Mouse (Mus musculus) liver, embryonic 14.5 days (tissue): ENCODE results near the gene Eno2. TPM values are rescaled to one million over a fixed set of nuclear protein-coding genes. Genes with fewer than 3 reads are reported as not detected.

ENCODE experiments used
- ATAC-seq: fragments of 200-750 bp; cut with Nextera tagmentation; 2 replicates; pipeline ENCODE4 v1.8.0; 2017; ENCODE audit warnings: moderate number of reproducible peaks, mild to moderate bottlenecking, moderate library complexity; ENCODE audit not compliant: insufficient read depth
- DNase-seq, 3 experiments: peaks; one replicate each; pipeline ENCODE4 v3.0.0-alpha.2; 2012 to 2013; ENCODE audit warnings: low read depth in 3 of 3, low spot score in 3 of 3
- H3K27ac ChIP-seq: fragments of 300-500 bp; sonication (generic); 2 replicates; pipeline ENCODE4 v1.5.1; 2014; ENCODE audit warnings: moderate library complexity, mild to moderate bottlenecking, control low read depth, inconsistent platforms
- H3K27me3 ChIP-seq: fragments of 300-500 bp; sonication (generic); 2 replicates; pipeline ENCODE4 v1.6.1; 2014; ENCODE audit warnings: mild to moderate bottlenecking, low read length, moderate library complexity; ENCODE audit not compliant: control insufficient read depth, insufficient read depth
- H3K36me3 ChIP-seq: fragments of 300-500 bp; sonication (generic); replicated peaks from 2 replicates; pipeline ENCODE4 v1.6.1; 2014; ENCODE audit warnings: low read depth; ENCODE audit not compliant: control insufficient read depth, insufficient read depth
- H3K4me1 ChIP-seq, 2 experiments: fragments of 200-500 bp in 1 of 2; fragments of 300-500 bp in 1 of 2; sonication (generic) in 1 of 2; replicated peaks; 2 replicates each; pipeline ENCODE4 v1.6.1; 2012 to 2014; ENCODE audit warnings: antibody characterized with exemption in 1 of 2, inconsistent platforms in 1 of 2, low read length in 1 of 2; ENCODE audit not compliant: control insufficient read depth in 2 of 2, insufficient read depth in 2 of 2
- H3K4me2 ChIP-seq: fragments of 300-500 bp; sonication (generic); 2 replicates; pipeline ENCODE4 v1.6.1; 2014; ENCODE audit warnings: low read depth, mild to moderate bottlenecking, control low read depth, moderate library complexity
- H3K4me3 ChIP-seq, 2 experiments: fragments of 200-500 bp in 1 of 2; fragments of 300-500 bp in 1 of 2; sonication (generic) in 1 of 2; 2 replicates each; pipeline ENCODE4 v1.5.1; 2012 to 2014; ENCODE audit warnings: low read depth in 2 of 2, low read length in 2 of 2, mild to moderate bottlenecking in 2 of 2, control low read depth in 1 of 2, inconsistent platforms in 1 of 2, moderate library complexity in 1 of 2; ENCODE audit not compliant: insufficient read depth in 1 of 2
- H3K9ac ChIP-seq: fragments of 300-500 bp; sonication (generic); replicated peaks from 2 replicates; pipeline ENCODE4 v1.6.1; 2014; ENCODE audit warnings: mild to moderate bottlenecking, control low read depth, moderate library complexity
- H3K9me3 ChIP-seq: fragments of 300-500 bp; sonication (generic); 2 replicates; pipeline ENCODE4 v1.6.1; 2016; ENCODE audit warnings: low read length, mixed read lengths; ENCODE audit not compliant: control insufficient read depth
- CTCF ChIP-seq: IDR thresholded peaks from 2 replicates; pipeline ENCODE4 v1.5.1; 2016; ENCODE audit warnings: antibody characterized with exemption, low read depth, control low read depth
- EP300 ChIP-seq: IDR thresholded peaks from 2 replicates; pipeline ENCODE4 v1.6.1; 2016; ENCODE audit warnings: antibody characterized with exemption, low read depth
- WGBS: fragments of 180-500 bp; shearing (Covaris S2); extraction: QIAGEN DNeasy Blood & Tissue Kit; methylation state at CpG from one replicate; pipeline ENCODE4 v1.1.7; 2014; ENCODE audit not compliant: insufficient replicate concordance; 5-methylcytosine and 5-hydroxymethylcytosine counted together
- polyA plus RNA-seq, 2 experiments: library from polyadenylated mRNA; depleted of rRNA in 1 of 2; stranded (reverse) in 1 of 2; unstranded in 1 of 2; fragments of >200 nt; fragmentation: Nextera tagmentation in 1 of 2; extraction: Ambion mirVana in 1 of 2; gene quantifications; 2 replicates each; pipeline versions ENCODE4 v1.2.1 to v1.2.3; 2012 to 2014

Gene Eno2
- polyA plus RNA-seq, 2 experiments, result 0.50 TPM; not detected in 1

GRCm38 (mm10) chr6:124745490-124746295 lies 23.8 kb downstream of the Eno2 start:
- TF ChIP-seq CTCF, result peak; percentile 90
- TF ChIP-seq EP300, result no peak
- ATAC-seq (peak; percentile 77), DNase-seq (peak; percentile 90 to 92 (median 90))
- H3K4me1 ChIP-seq, result peaks cover 3 to 9% of the 10 kb centered on the region in 2 experiments; a peak in 3 of 4 replicates
- H3K27ac ChIP-seq, result peak overlapping the region; percentile 58
- H3K9ac ChIP-seq, result peak overlapping the region; percentile 88
- peak overlapping the region; percentile 36 to 70 for H3K4me3 ChIP-seq
- no peaks in the 10 kb centered on the region for H3K27me3 ChIP-seq
- H3K4me2 ChIP-seq, result peak overlapping the region; percentile 97
- no peaks in the 10 kb centered on the region for H3K36me3 ChIP-seq
- WGBS, result under 1% methylated on average over 85 of the region's 85 CpGs
- H3K9me3 ChIP-seq, result no peaks in the 10 kb centered on the region

- 64% methylated on average over 26 of the region's 26 CpGs for WGBS
- TF ChIP-seq EP300, result no peak
- TF ChIP-seq CTCF, result no peak
- Histone ChIP-seq H3K4me3 (peak overlapping the region; percentile 4 to 70; a peak in 3 of 4 replicates), H3K27me3 (no peaks in the 10 kb centered on the region), H3K27ac (no peak overlapping the region), H3K4me1 (peaks cover 6 to 12% of the 10 kb centered on the region in 2 experiments), H3K9me3 (no peaks in the 10 kb centered on the region), H3K36me3 (no peaks in the 10 kb centered on the region), H3K9ac (no peak overlapping the region), H3K4me2 (peak overlapping the region; percentile 97)
- no peak for DNase-seq
- no peak for ATAC-seq
Measured at GRCm38 (mm10) chr6:124744755-124745321, 24.6 kb downstream of the Eno2 start.

GRCm38 (mm10) chr6:124743647-124744046 lies 25.8 kb downstream of the Eno2 start:
- no peaks in the 10 kb centered on the region for H3K27me3 ChIP-seq
- no peak for ATAC-seq
- no peak for DNase-seq
- no peaks in the 10 kb centered on the region for H3K9me3 ChIP-seq
- WGBS, result 72% methylated on average over 8 of the region's 8 CpGs
- H3K36me3 ChIP-seq, result no peaks in the 10 kb centered on the region
- no peak overlapping the region for H3K9ac ChIP-seq
- no peak overlapping the region for H3K4me2 ChIP-seq
- H3K27ac ChIP-seq, result no peak overlapping the region
- H3K4me1 ChIP-seq, result peaks cover 14 to 24% of the 10 kb centered on the region in 2 experiments
- TF ChIP-seq CTCF, result no peak
- H3K4me3 ChIP-seq, result no peak overlapping the region

- Histone ChIP-seq H3K4me1 (peaks cover 14 to 26% of the 10 kb centered on the region in 2 experiments), H3K27me3 (no peaks in the 10 kb centered on the region), H3K9ac (no peak overlapping the region), H3K27ac (no peak overlapping the region), H3K36me3 (no peaks in the 10 kb centered on the region), H3K9me3 (no peaks in the 10 kb centered on the region), H3K4me3 (no peak overlapping the region), H3K4me2 (no peak overlapping the region)
- WGBS, result 84% methylated on average over 15 of the region's 15 CpGs
- no peak for TF ChIP-seq CTCF
- TF ChIP-seq EP300, result no peak
- no peak for ATAC-seq
- no peak for DNase-seq
Measured at GRCm38 (mm10) chr6:124742839-124743514, 26.5 kb downstream of the Eno2 start.

- H3K4me3 ChIP-seq, result peak overlapping the region; percentile 62 to 67; a peak in 3 of 4 replicates
- no peaks in the 10 kb centered on the region for H3K27me3 ChIP-seq
- H3K9ac ChIP-seq, result peak overlapping the region; percentile 76
- peaks cover 14 to 27% of the 10 kb centered on the region in 2 experiments for H3K4me1 ChIP-seq
- H3K36me3 ChIP-seq, result no peaks in the 10 kb centered on the region
- H3K9me3 ChIP-seq, result no peaks in the 10 kb centered on the region
- DNase-seq, result no peak
- 79% methylated on average over 3 of the region's 3 CpGs for WGBS
- peak overlapping the region; percentile 91 for H3K27ac ChIP-seq
- TF ChIP-seq EP300 (no peak), CTCF (no peak)
- H3K4me2 ChIP-seq, result peak overlapping the region; percentile 92
- ATAC-seq, result no peak
Measured at GRCm38 (mm10) chr6:124741842-124742241, 27.6 kb downstream of the Eno2 start.
